Mouse (Mus musculus): ENCODE results near the gene Rnf220. TPM values are rescaled to one million over a fixed set of nuclear protein-coding genes. Genes with fewer than 3 reads are reported as not detected.

Gene Rnf220
- polyA plus RNA-seq, 1 experiment from 2014 or later, result 92.3 TPM

DNA sequence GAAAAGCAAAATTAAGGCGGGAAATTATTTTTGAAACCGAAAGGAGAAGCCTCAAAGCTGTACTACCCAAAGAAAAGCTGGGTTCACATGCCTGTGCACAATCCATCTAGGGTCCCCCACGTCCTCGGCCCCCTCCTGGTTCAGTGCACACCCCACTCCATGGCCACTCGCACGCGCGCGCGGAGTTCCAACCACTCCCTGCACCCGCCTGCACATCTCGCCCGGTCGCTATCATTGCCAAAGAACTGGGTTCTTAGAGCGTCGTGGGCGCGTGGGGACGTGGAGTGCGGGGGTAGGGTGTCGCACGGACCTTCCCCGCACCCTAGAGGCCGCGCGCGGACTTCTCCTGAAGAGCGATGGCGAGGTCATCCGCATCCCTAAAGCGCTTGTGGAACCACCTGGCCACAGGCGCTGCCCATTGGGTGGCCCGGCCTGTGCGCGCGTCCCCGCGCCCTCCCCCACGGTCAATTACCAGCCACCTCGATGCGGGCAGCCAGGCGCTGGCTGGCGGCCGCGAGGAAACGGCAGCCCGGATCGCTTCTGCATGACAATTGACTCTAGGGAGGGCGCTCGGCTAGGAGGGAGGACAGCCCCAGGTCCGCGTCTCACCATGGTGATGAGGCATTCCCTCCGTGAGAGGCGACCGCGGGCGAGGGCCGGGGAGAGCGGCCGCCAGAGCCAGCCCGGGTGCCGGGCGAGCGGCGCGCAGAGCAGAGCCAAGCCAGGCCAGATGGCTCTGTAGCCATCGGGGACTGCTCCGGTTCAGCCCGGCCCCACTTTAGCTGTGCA is 12.4 kb downstream of the Rnf220 start:
- Histone ChIP-seq H3K4me2 (ENCODE audit: low read depth, low read length, severe bottlenecking) (peak overlapping the region; percentile 89), H3K27me3 (ENCODE audit: control insufficient read depth, insufficient read depth, low read length) (peaks cover 53% of the 10 kb centered on the region), H3K27ac (ENCODE audit: low read depth, low read length) (no peak overlapping the region), H3K9ac (ENCODE audit: low read length) (peak overlapping the region; percentile 48), H3K4me1 (replicated peaks; ENCODE audit: control insufficient read depth, insufficient read depth, low read length) (peaks cover 15% of the 10 kb centered on the region; the same call in 1 of the 2 replicates), H3K4me3 (ENCODE audit: low read depth, low read length) (peak overlapping the region; percentile 38), H3K36me3 (ENCODE audit: control insufficient read depth, insufficient read depth, low read length) (no peaks in the 10 kb centered on the region), H3K9me3 (ENCODE audit: control insufficient read depth, low read length) (no peaks in the 10 kb centered on the region)
- DNase-seq (ENCODE audit: low spot score) (peak; percentile 85), ATAC-seq (replicated peaks; ENCODE audit: low FRiP score) (peak; percentile 91)
- WGBS, result under 1% methylated on average over 69 of the region's 69 CpGs

DNA sequence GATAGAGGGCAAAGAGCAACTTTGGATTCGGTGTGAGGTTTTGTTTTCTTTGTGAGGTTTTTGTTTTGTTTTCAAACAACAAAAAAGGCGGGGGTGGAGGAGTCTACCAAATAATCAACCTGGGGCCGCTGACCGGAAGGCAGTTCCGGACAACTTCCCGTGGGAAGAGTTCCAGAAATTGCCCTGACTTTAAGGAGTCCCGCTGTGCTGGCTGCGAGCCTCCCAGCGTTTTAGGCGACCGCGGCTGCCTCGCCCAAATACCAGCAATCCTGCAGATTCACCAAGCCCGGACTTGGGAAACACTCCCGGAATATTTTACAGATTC is 13.0 kb downstream of the Rnf220 start:
- ATAC-seq (replicated peaks; ENCODE audit: low FRiP score), result no peak
- under 1% methylated on average over 15 of the region's 15 CpGs for WGBS
- Histone ChIP-seq H3K4me3 (ENCODE audit: low read depth, low read length) (peak overlapping the region; percentile 38), H3K27ac (ENCODE audit: low read depth, low read length) (no peak overlapping the region), H3K27me3 (ENCODE audit: control insufficient read depth, insufficient read depth, low read length) (peaks cover 50% of the 10 kb centered on the region), H3K9me3 (ENCODE audit: control insufficient read depth, low read length) (no peaks in the 10 kb centered on the region), H3K9ac (ENCODE audit: low read length) (peak overlapping the region; percentile 48), H3K4me2 (ENCODE audit: low read depth, low read length, severe bottlenecking) (peak overlapping the region; percentile 89), H3K4me1 (replicated peaks; ENCODE audit: control insufficient read depth, insufficient read depth, low read length) (peaks cover 15% of the 10 kb centered on the region; the same call in 1 of the 2 replicates), H3K36me3 (ENCODE audit: control insufficient read depth, insufficient read depth, low read length) (no peaks in the 10 kb centered on the region)
- no peak for DNase-seq (ENCODE audit: low spot score)

DNA sequence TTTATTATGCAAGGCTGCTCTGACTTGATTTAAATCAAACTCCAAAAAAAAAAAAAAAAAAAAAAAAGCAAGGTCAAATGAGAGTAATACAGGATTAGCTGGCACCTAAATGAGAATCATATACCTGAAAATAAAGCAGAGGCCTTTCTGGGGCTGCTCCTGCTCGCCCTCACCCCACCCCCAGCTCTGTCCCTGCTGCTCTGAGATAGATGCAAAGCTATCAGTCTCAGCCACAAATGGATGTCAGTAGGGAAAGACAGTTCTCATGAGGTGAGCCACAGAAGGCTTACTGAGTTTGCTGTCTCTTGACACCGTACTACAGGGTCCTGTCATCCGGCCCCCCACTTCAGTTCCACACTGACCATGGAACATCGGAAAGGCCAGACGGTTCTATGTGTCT is 14.7 kb downstream of the Rnf220 start:
- Histone ChIP-seq H3K36me3 (ENCODE audit: control insufficient read depth, insufficient read depth, low read length) (no peaks in the 10 kb centered on the region), H3K4me3 (ENCODE audit: low read depth, low read length) (no peak overlapping the region), H3K4me1 (replicated peaks; ENCODE audit: control insufficient read depth, insufficient read depth, low read length) (peaks cover 15% of the 10 kb centered on the region; the same call in 1 of the 2 replicates), H3K27ac (ENCODE audit: low read depth, low read length) (no peak overlapping the region), H3K9me3 (ENCODE audit: control insufficient read depth, low read length) (no peaks in the 10 kb centered on the region), H3K4me2 (ENCODE audit: low read depth, low read length, severe bottlenecking) (no peak overlapping the region), H3K27me3 (ENCODE audit: control insufficient read depth, insufficient read depth, low read length) (peaks cover 37% of the 10 kb centered on the region), H3K9ac (ENCODE audit: low read length) (no peak overlapping the region)
- no peak for DNase-seq (ENCODE audit: low spot score)
- ATAC-seq (replicated peaks; ENCODE audit: low FRiP score), result no peak
- 85% methylated on average over 5 of the region's 5 CpGs for WGBS

DNA sequence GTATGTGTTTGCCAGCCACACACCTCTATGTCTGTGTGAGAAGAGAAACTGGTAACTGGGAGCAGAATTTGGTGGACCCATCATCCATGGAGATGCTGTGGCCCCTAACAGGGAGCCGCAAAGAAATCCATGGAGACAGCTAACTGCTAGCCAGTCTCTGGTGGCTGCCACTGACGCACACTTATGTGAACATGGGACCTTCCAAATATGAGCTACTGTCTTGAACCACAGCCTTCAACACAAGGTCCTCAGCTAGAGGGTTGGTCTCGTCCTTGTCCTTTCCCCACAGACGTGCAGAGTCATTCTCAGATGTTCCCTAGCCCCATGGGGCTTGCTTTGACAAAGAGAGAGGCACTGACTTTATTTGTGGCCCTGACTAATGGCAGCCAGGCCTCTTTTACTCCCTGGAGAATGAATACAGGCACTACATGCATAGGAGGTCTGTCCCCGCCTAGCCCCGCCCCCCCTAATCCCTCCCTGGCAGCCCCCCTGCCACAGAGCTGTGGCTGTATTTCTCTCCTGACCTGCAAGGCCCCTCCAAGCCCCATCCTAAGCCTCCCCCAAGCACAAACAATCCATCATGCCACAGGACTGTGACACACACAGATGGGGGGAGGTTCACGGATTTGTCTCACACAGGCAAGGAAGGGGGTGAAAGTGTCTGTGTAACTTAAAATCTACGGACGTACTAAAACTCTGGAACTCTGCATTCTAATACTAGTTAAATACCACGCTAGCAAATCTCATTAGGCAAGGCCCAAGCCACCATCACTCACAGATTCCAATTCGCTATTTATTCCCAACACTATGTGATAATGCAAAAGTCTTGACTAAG is 16.0 kb downstream of the Rnf220 start:
- 34% methylated on average over 11 of the region's 11 CpGs for WGBS

DNA sequence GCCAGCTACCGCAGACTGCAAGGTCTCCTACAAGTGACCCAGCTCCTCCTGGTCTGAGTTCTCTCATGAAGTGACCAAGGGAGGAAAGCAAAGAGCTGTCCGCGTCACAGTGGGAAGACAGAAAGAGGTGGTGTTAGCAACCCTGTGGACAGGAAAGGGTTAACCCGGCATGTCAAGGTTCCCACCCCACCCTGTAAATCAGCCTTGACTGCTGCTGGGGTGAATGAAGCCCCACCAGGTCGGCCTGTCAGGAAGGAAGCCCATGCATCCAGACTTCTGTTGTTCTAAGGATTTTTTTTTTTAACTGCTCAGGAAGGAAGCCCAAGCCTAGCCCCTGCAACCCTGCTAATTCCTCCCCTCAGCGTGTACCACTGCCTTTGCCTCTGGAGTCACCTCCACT is 16.9 kb downstream of the Rnf220 start:
- no peak for DNase-seq (ENCODE audit: low spot score)
- Histone ChIP-seq H3K4me1 (replicated peaks; ENCODE audit: control insufficient read depth, insufficient read depth, low read length) (peaks cover 15% of the 10 kb centered on the region; the same call in 1 of the 2 replicates), H3K4me2 (ENCODE audit: low read depth, low read length, severe bottlenecking) (no peak overlapping the region), H3K36me3 (ENCODE audit: control insufficient read depth, insufficient read depth, low read length) (no peaks in the 10 kb centered on the region), H3K27me3 (ENCODE audit: control insufficient read depth, insufficient read depth, low read length) (peaks cover 16% of the 10 kb centered on the region), H3K4me3 (ENCODE audit: low read depth, low read length) (no peak overlapping the region), H3K9me3 (ENCODE audit: control insufficient read depth, low read length) (no peaks in the 10 kb centered on the region), H3K9ac (ENCODE audit: low read length) (no peak overlapping the region), H3K27ac (ENCODE audit: low read depth, low read length) (no peak overlapping the region)
- whole genome bisulfite sequencing, result 52% methylated on average over 6 of the region's 6 CpGs
- no peak for ATAC-seq (replicated peaks; ENCODE audit: low FRiP score)

More for the DNA sequence above, 16.0 kb downstream of the Rnf220 start:
- Histone ChIP-seq H3K4me2 (ENCODE audit: low read depth, low read length, severe bottlenecking) (no peak overlapping the region), H3K27ac (ENCODE audit: low read depth, low read length) (no peak overlapping the region), H3K36me3 (ENCODE audit: control insufficient read depth, insufficient read depth, low read length) (no peaks in the 10 kb centered on the region), H3K27me3 (ENCODE audit: control insufficient read depth, insufficient read depth, low read length) (peaks cover 25% of the 10 kb centered on the region), H3K4me3 (ENCODE audit: low read depth, low read length) (no peak overlapping the region), H3K4me1 (replicated peaks; ENCODE audit: control insufficient read depth, insufficient read depth, low read length) (peaks cover 15% of the 10 kb centered on the region; the same call in 1 of the 2 replicates), H3K9ac (ENCODE audit: low read length) (0 out of 2 replicates have a peak overlapping the region, but pooled peaks have one; percentile 8), H3K9me3 (ENCODE audit: control insufficient read depth, low read length) (no peaks in the 10 kb centered on the region)
- DNase-seq (ENCODE audit: low spot score), result no peak
- no peak for ATAC-seq (replicated peaks; ENCODE audit: low FRiP score)

DNA sequence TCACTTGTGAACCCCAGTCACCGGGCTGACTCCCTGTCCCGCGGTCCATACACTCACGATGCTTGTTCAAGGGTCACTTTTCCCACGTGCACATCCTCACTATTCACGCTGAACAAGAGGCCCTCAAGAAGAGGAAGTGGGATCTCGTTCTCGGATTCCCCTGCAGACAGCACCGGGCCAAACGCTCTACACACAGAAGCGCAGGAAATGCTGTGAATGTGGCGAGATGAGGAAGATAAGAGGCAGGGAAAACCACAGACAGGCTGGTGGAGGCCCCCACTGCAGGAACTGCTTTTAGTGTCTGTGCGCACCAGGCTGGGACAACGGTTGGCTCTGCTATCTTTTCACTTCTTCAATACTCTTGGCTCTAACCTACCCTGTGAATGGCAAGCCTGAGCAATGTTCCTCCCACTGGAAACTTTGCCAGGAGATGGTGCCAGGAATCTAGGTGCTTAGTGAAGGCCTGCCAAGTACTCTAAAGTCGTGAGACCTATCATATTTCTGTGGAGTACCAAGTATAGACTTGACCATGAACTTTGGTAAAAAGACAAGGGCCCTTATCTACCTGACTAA is 18.7 kb downstream of the Rnf220 start:
- Histone ChIP-seq H3K4me1 (replicated peaks; ENCODE audit: control insufficient read depth, insufficient read depth, low read length) (peaks cover 5% of the 10 kb centered on the region; the same call in 1 of the 2 replicates), H3K9ac (ENCODE audit: low read length) (no peak overlapping the region), H3K36me3 (ENCODE audit: control insufficient read depth, insufficient read depth, low read length) (no peaks in the 10 kb centered on the region), H3K4me2 (ENCODE audit: low read depth, low read length, severe bottlenecking) (no peak overlapping the region), H3K9me3 (ENCODE audit: control insufficient read depth, low read length) (no peaks in the 10 kb centered on the region), H3K27me3 (ENCODE audit: control insufficient read depth, insufficient read depth, low read length) (peaks cover 7% of the 10 kb centered on the region; the same call in 1 of the 2 replicates), H3K4me3 (ENCODE audit: low read depth, low read length) (no peak overlapping the region), H3K27ac (ENCODE audit: low read depth, low read length) (no peak overlapping the region)
- ATAC-seq (replicated peaks; ENCODE audit: low FRiP score) (no peak), DNase-seq (ENCODE audit: low spot score) (no peak)
- WGBS, result 82% methylated on average over 15 of the region's 15 CpGs

DNA sequence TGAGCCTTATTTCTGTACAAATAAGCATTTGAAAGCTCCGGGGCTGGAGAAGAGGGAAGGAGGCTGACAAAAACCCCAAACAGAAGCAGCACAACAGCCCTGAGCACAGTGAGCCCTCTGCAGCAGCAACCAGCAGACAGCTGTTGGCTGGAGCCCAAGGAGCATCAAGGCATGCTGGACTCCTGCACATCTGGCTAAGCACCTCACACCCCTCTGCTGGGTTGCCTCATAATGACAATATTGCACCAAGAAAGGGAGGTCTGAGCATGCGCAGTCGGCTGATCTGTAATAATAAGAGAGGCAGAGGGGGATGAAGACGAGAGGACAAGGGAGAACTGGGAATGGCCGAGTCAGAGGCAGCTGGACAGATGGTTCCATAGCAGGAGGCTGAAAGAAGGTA is 19.5 kb downstream of the Rnf220 start:
- WGBS, result 64% methylated on average over 5 of the region's 5 CpGs
- peaks cover 5% of the 10 kb centered on the region; the same call in 1 of the 2 replicates for H3K4me1 ChIP-seq (replicated peaks; ENCODE audit: control insufficient read depth, insufficient read depth, low read length)
- H3K9ac ChIP-seq (ENCODE audit: low read length), result no peak overlapping the region

DNA sequence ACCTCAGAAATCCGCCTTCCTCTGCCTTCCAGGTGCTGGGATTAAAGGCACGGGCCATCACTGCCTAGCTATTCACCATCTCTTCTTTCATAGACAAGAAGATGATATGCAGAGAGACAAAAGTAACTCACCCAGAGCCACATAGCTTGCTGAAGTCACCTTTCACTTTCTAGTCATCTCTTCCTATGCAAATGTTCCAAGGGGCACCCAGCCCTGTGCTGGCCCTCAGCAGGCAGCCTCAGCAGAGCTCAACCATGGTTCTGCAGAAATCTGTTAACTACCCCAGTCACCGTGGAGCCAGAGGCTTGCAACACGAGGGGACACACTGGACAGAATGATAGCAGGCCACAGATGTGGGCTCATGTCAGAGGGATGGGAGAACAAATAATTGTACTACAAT is 20.1 kb downstream of the Rnf220 start:
- DNase-seq (ENCODE audit: low spot score) (no peak), ATAC-seq (replicated peaks; ENCODE audit: low FRiP score) (no peak)
- no peak overlapping the region for H3K27ac ChIP-seq (ENCODE audit: low read depth, low read length)
- H3K4me3 ChIP-seq (ENCODE audit: low read depth, low read length), result no peak overlapping the region
- H3K4me1 ChIP-seq (replicated peaks; ENCODE audit: control insufficient read depth, insufficient read depth, low read length), result peaks cover 5% of the 10 kb centered on the region; the same call in 1 of the 2 replicates
- H3K36me3 ChIP-seq (ENCODE audit: control insufficient read depth, insufficient read depth, low read length), result no peaks in the 10 kb centered on the region
- no peaks in the 10 kb centered on the region; the same call in 1 of the 2 replicates for H3K27me3 ChIP-seq (ENCODE audit: control insufficient read depth, insufficient read depth, low read length)
- no peak overlapping the region for H3K9ac ChIP-seq (ENCODE audit: low read length)
- WGBS, result 71% methylated on average over 4 of the region's 4 CpGs
- H3K4me2 ChIP-seq (ENCODE audit: low read depth, low read length, severe bottlenecking), result no peak overlapping the region
- H3K9me3 ChIP-seq (ENCODE audit: control insufficient read depth, low read length), result no peaks in the 10 kb centered on the region

More for the DNA sequence above, 19.5 kb downstream of the Rnf220 start:
- Histone ChIP-seq H3K36me3 (ENCODE audit: control insufficient read depth, insufficient read depth, low read length) (no peaks in the 10 kb centered on the region), H3K27me3 (ENCODE audit: control insufficient read depth, insufficient read depth, low read length) (peaks cover 4% of the 10 kb centered on the region; the same call in 1 of the 2 replicates), H3K27ac (ENCODE audit: low read depth, low read length) (no peak overlapping the region), H3K4me3 (ENCODE audit: low read depth, low read length) (no peak overlapping the region), H3K4me2 (ENCODE audit: low read depth, low read length, severe bottlenecking) (no peak overlapping the region), H3K9me3 (ENCODE audit: control insufficient read depth, low read length) (no peaks in the 10 kb centered on the region)
- DNase-seq (ENCODE audit: low spot score), result no peak
- ATAC-seq (replicated peaks; ENCODE audit: low FRiP score), result no peak
